Mouse (Mus musculus): Measurements from ENCODE around the gene Sord. TPM values are rescaled to one million over a fixed set of nuclear protein-coding genes. Genes with fewer than 3 reads are reported as not detected.

The Sord gene
- 30.0 and 30.5 TPM in 2 replicates for polyA plus RNA-seq (2011; ENCODE audit: insufficient read depth, insufficient read length, low read depth, missing spikeins)

GRCm38 (mm10) chr2:122234611-122235288, at the start of gene Sord:
Gene Sord, plus strand, starts transcription at chr2:122234749.
- TF ChIP-seq CTCF (IDR thresholded peaks at IDR 0.05; ENCODE audit: low read depth, low read length) (no peak), EP300 (IDR thresholded peaks at IDR 0.05; ENCODE audit: insufficient read depth, low read depth, low read length) (no peak), POLR2A (IDR thresholded peaks at IDR 0.05; ENCODE audit: insufficient read depth, low read length) (no peak)
- H3K27ac ChIP-seq (ENCODE audit: insufficient read depth, low read length), result peak within 1 kb of the TSS; percentile 60; the same call in 1 of the 2 replicates
- H3K36me3 ChIP-seq (ENCODE audit: control insufficient read depth, insufficient read depth, low read length, poor library complexity, severe bottlenecking), result no peaks in the 10 kb centered on the region
- H3K4me3 ChIP-seq (ENCODE audit: low read depth, low read length), result peak within 1 kb of the TSS; percentile 66
- H3K4me1 ChIP-seq (ENCODE audit: control insufficient read depth, insufficient read depth, low read length), result no peaks in the 10 kb centered on the region
- H3K9ac ChIP-seq (ENCODE audit: low read depth, poor library complexity, severe bottlenecking), result peak within 1 kb of the TSS; percentile 12
- no peaks in the 10 kb centered on the region; the same call in 1 of the 2 replicates for H3K27me3 ChIP-seq (ENCODE audit: control insufficient read depth, insufficient read depth, low read length, poor library complexity, severe bottlenecking)
- no peaks in the 10 kb centered on the region for H3K9me3 ChIP-seq (replicated peaks; ENCODE audit: control insufficient read depth, insufficient read depth, low read length, poor library complexity, severe bottlenecking)

- TF ChIP-seq EP300 (IDR thresholded peaks at IDR 0.05; ENCODE audit: insufficient read depth, low read depth, low read length) (no peak), CTCF (IDR thresholded peaks at IDR 0.05; ENCODE audit: low read depth, low read length) (no peak), POLR2A (IDR thresholded peaks at IDR 0.05; ENCODE audit: insufficient read depth, low read length) (no peak)
- H3K9ac ChIP-seq (ENCODE audit: low read depth, poor library complexity, severe bottlenecking), result no peak overlapping the region
- H3K36me3 ChIP-seq (ENCODE audit: control insufficient read depth, insufficient read depth, low read length, poor library complexity, severe bottlenecking), result no peaks in the 10 kb centered on the region
- no peak overlapping the region for H3K4me3 ChIP-seq (ENCODE audit: low read depth, low read length)
- no peaks in the 10 kb centered on the region for H3K4me1 ChIP-seq (ENCODE audit: control insufficient read depth, insufficient read depth, low read length)
- no peaks in the 10 kb centered on the region for H3K9me3 ChIP-seq (replicated peaks; ENCODE audit: control insufficient read depth, insufficient read depth, low read length, poor library complexity, severe bottlenecking)
- H3K27ac ChIP-seq (ENCODE audit: insufficient read depth, low read length), result no peak overlapping the region
- H3K27me3 ChIP-seq (ENCODE audit: control insufficient read depth, insufficient read depth, low read length, poor library complexity, severe bottlenecking), result no peaks in the 10 kb centered on the region
These were observed 49.5 kb upstream of the Sord start for GRCm38 (mm10) chr2:122185086-122185485.

DNA sequence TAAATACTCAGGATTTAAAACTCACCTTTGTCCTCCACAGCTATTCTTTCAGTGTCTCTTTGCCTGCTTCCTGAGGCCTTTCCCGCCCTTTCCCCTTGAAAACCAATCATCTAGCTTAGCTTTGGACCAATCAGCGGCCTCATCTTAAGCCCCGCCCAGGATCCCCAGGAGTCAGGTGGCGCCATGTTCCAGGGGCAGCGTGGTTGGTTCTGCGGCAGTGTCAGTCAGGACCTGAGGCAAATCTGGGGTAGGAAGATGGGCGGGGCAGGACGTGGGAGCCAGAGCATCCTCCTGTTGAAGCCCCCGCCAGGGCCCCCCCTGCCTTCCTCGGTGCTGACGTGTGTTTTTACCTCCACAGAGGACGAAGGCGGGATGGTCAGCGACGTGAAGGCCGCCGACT, 48.4 kb upstream of the Sord start, which contains the start of the genes Patl2 and Terb2:
TSS of gene Patl2 (minus strand) at position 84 of the 400 bp plus-strand sequence.
TSS of gene Terb2 (plus strand) at position 167 of the 400 bp plus-strand sequence.
- peak within 1 kb of the TSS; percentile 15 for H3K4me3 ChIP-seq (ENCODE audit: low read depth, low read length)
- no peaks in the 10 kb centered on the region for H3K4me1 ChIP-seq (ENCODE audit: control insufficient read depth, insufficient read depth, low read length)
- H3K27me3 ChIP-seq (ENCODE audit: control insufficient read depth, insufficient read depth, low read length, poor library complexity, severe bottlenecking), result no peaks in the 10 kb centered on the region
- H3K9me3 ChIP-seq (replicated peaks; ENCODE audit: control insufficient read depth, insufficient read depth, low read length, poor library complexity, severe bottlenecking), result no peaks in the 10 kb centered on the region
- H3K27ac ChIP-seq (ENCODE audit: insufficient read depth, low read length), result no peak within 1 kb of the TSS
- H3K9ac ChIP-seq (ENCODE audit: low read depth, poor library complexity, severe bottlenecking), result no peak within 1 kb of the TSS
- TF ChIP-seq POLR2A (IDR thresholded peaks at IDR 0.05; ENCODE audit: insufficient read depth, low read length) (no peak), EP300 (IDR thresholded peaks at IDR 0.05; ENCODE audit: insufficient read depth, low read depth, low read length) (no peak), CTCF (IDR thresholded peaks at IDR 0.05; ENCODE audit: low read depth, low read length) (no peak)
- H3K36me3 ChIP-seq (ENCODE audit: control insufficient read depth, insufficient read depth, low read length, poor library complexity, severe bottlenecking), result no peaks in the 10 kb centered on the region

GRCm38 (mm10) chr2:122186751-122187150, 47.8 kb upstream of the Sord start:
- Histone ChIP-seq H3K9ac (ENCODE audit: low read depth, poor library complexity, severe bottlenecking) (no peak overlapping the region), H3K9me3 (replicated peaks; ENCODE audit: control insufficient read depth, insufficient read depth, low read length, poor library complexity, severe bottlenecking) (no peaks in the 10 kb centered on the region), H3K27ac (ENCODE audit: insufficient read depth, low read length) (no peak overlapping the region), H3K4me1 (ENCODE audit: control insufficient read depth, insufficient read depth, low read length) (no peaks in the 10 kb centered on the region), H3K27me3 (ENCODE audit: control insufficient read depth, insufficient read depth, low read length, poor library complexity, severe bottlenecking) (no peaks in the 10 kb centered on the region), H3K4me3 (ENCODE audit: low read depth, low read length) (no peak overlapping the region), H3K36me3 (ENCODE audit: control insufficient read depth, insufficient read depth, low read length, poor library complexity, severe bottlenecking) (no peaks in the 10 kb centered on the region)
- TF ChIP-seq POLR2A (IDR thresholded peaks at IDR 0.05; ENCODE audit: insufficient read depth, low read length) (no peak), EP300 (IDR thresholded peaks at IDR 0.05; ENCODE audit: insufficient read depth, low read depth, low read length) (no peak), CTCF (IDR thresholded peaks at IDR 0.05; ENCODE audit: low read depth, low read length) (no peak)

DNA sequence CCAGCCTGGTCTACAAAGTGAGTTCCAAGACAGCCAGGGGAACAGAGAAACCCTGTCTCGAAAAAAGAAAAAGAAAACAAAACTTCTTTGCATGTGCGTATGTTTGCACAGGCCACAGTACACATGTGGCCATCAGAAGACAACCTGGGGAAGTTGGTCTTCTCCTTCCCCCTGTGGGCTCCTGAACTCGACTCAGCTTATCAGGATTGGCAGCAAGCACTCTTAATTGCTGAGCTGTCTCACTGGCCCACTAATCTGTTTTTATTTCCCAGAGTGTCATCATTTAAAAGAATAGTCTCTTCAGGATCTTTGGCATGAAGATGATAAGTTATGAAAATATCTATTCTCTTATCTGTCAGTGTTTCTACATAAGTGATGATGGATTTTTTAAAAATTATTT, 42.7 kb upstream of the Sord start:
- Histone ChIP-seq H3K4me1 (ENCODE audit: control insufficient read depth, insufficient read depth, low read length) (no peaks in the 10 kb centered on the region), H3K36me3 (ENCODE audit: control insufficient read depth, insufficient read depth, low read length, poor library complexity, severe bottlenecking) (no peaks in the 10 kb centered on the region), H3K4me3 (ENCODE audit: low read depth, low read length) (no peak overlapping the region), H3K9ac (ENCODE audit: low read depth, poor library complexity, severe bottlenecking) (no peak overlapping the region), H3K27me3 (ENCODE audit: control insufficient read depth, insufficient read depth, low read length, poor library complexity, severe bottlenecking) (no peaks in the 10 kb centered on the region), H3K27ac (ENCODE audit: insufficient read depth, low read length) (no peak overlapping the region), H3K9me3 (replicated peaks; ENCODE audit: control insufficient read depth, insufficient read depth, low read length, poor library complexity, severe bottlenecking) (no peaks in the 10 kb centered on the region)
- TF ChIP-seq CTCF (IDR thresholded peaks at IDR 0.05; ENCODE audit: low read depth, low read length) (no peak), POLR2A (IDR thresholded peaks at IDR 0.05; ENCODE audit: insufficient read depth, low read length) (no peak), EP300 (IDR thresholded peaks at IDR 0.05; ENCODE audit: insufficient read depth, low read depth, low read length) (no peak)

DNA sequence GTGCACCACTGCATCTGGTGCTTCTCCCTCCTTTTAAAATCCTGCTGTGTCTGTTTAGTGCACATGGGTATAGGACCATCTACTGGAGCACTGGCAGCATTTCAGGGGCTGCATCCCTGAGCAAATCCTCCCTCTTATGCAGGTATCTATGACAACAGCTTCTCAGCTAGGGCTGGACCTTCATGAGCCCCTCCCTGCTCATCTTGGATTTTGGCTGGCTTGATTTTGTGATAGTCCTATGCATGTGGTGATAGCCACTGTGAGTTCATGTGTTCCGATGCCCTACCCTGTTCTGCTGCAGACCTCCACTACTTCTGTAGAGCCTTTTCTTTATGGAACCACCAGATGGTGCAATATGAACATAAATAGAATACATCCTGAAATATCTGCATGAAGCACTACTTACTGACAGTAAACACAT, 40.0 kb upstream of the Sord start:
- H3K27me3 ChIP-seq (ENCODE audit: control insufficient read depth, insufficient read depth, low read length, poor library complexity, severe bottlenecking), result no peaks in the 10 kb centered on the region
- H3K4me1 ChIP-seq (ENCODE audit: control insufficient read depth, insufficient read depth, low read length), result no peaks in the 10 kb centered on the region
- no peak overlapping the region for H3K9ac ChIP-seq (ENCODE audit: low read depth, poor library complexity, severe bottlenecking)
- H3K36me3 ChIP-seq (ENCODE audit: control insufficient read depth, insufficient read depth, low read length, poor library complexity, severe bottlenecking), result no peaks in the 10 kb centered on the region
- no peak overlapping the region for H3K4me3 ChIP-seq (ENCODE audit: low read depth, low read length)
- no peaks in the 10 kb centered on the region for H3K9me3 ChIP-seq (replicated peaks; ENCODE audit: control insufficient read depth, insufficient read depth, low read length, poor library complexity, severe bottlenecking)
- no peak for TF ChIP-seq EP300 (IDR thresholded peaks at IDR 0.05; ENCODE audit: insufficient read depth, low read depth, low read length)
- no peak for TF ChIP-seq POLR2A (IDR thresholded peaks at IDR 0.05; ENCODE audit: insufficient read depth, low read length)
- TF ChIP-seq CTCF (IDR thresholded peaks at IDR 0.05; ENCODE audit: low read depth, low read length), result no peak
- no peak overlapping the region for H3K27ac ChIP-seq (ENCODE audit: insufficient read depth, low read length)

Measured in ES-Bruce4 (cell line).